Mouse (Mus musculus) telencephalon, adult 2 months (tissue): ENCODE measurements around the gene Tdrd12.

ENCODE experiments used
- DNase-seq: peaks from one replicate; pipeline ENCODE4 v3.0.0-alpha.2; 2011; ENCODE audit warnings: low read depth, low spot score

Tdrd12 gene

GRCm38 (mm10) chr7:35447996-35448846 is 89.3 kb downstream of the Tdrd12 start, which contains the start of gene Slc7a9:
TSS of gene Slc7a9 (plus strand) at chr7:35448796.
- no peak for DNase-seq

- DNase-seq, result no peak
Observed at GRCm38 (mm10) chr7:35447501-35447900, 90.0 kb downstream of the Tdrd12 start.

DNA sequence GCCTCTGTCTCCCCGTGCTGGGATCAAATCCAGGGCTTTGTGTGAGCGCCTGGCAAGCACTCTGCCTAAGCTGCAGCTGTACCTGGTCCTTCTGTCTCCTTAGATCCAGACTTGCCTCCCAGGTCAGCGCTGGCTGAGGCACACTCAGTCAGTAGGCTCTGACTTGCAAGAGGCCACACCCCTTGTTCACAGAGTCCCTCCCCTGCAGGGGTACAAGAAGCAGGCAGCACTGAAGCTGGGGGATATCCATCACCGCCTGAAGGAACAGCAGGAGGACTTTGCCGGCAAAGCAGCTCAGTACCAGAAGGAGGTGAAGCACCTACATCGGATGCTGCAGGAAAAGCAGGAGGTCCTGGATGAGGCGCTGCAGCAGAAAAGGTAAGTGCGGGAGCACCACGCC is 102.3 kb downstream of the Tdrd12 start:
- no peak for DNase-seq

DNA sequence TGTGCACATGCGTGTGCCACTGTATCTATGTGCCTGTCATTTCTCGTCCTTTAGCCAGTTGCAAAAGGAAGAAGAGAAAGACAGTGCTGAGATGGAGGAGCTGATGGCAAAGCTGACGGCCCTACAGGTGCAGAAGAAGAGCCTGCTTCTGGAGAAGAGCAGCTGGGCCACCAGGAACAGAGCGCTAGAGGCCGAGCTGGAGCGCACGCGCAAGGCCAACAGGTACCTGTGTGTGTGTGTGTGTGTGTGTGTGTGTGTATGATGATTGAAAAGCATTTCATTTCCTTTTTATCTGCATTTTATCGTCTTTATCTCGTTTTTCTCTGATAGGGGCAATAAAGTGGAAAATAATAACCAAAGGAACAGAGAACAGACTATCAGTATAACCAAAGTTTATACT is 109.4 kb downstream of the Tdrd12 start:
- no peak for DNase-seq

- DNase-seq, result no peak
Observed at GRCm38 (mm10) chr7:35423071-35423470, 114.5 kb downstream of the Tdrd12 start.
